Mouse (Mus musculus) neural tube, embryonic 13.5 days (tissue): ENCODE data around the gene Srsf9. TPM values are rescaled to one million over a fixed set of nuclear protein-coding genes. Genes with fewer than 3 reads are reported as not detected.

Source experiments
- ATAC-seq: fragments of 200-750 bp; cut with Nextera tagmentation; 2 replicates; pipeline ENCODE4 v1.8.0; 2017; ENCODE audit warnings: low read depth, mild to moderate bottlenecking, moderate TSS enrichment, moderate library complexity
- H3K27ac ChIP-seq: fragments of 300-500 bp; sonication (generic); replicated peaks from 2 replicates; pipeline ENCODE4 v1.5.1; 2015; ENCODE audit warnings: moderate library complexity, mild to moderate bottlenecking, inconsistent platforms
- H3K27me3 ChIP-seq: fragments of 300-500 bp; sonication (generic); 2 replicates; pipeline ENCODE4 v1.6.1; 2015; ENCODE audit warnings: mild to moderate bottlenecking, inconsistent platforms
- H3K36me3 ChIP-seq: fragments of 300-500 bp; sonication (generic); 2 replicates; pipeline ENCODE4 v1.6.1; 2015; ENCODE audit warnings: mild to moderate bottlenecking, inconsistent platforms
- H3K4me1 ChIP-seq: fragments of 300-500 bp; sonication (generic); replicated peaks from 2 replicates; pipeline ENCODE4 v1.6.1; 2015; ENCODE audit warnings: inconsistent platforms
- H3K4me2 ChIP-seq: fragments of 300-500 bp; sonication (generic); 2 replicates; pipeline ENCODE4 v1.6.1; 2015; ENCODE audit warnings: inconsistent platforms, mild to moderate bottlenecking, moderate library complexity
- H3K4me3 ChIP-seq: fragments of 300-500 bp; sonication (generic); 2 replicates; pipeline ENCODE4 v1.5.1; 2015; ENCODE audit warnings: mild to moderate bottlenecking, inconsistent platforms
- H3K9ac ChIP-seq: fragments of 300-500 bp; sonication (generic); 2 replicates; pipeline ENCODE4 v1.6.1; 2015; ENCODE audit warnings: moderate library complexity, mild to moderate bottlenecking, inconsistent platforms
- H3K9me3 ChIP-seq: fragments of 300-500 bp; sonication (generic); 2 replicates; pipeline ENCODE4 v1.6.1; 2016; ENCODE audit warnings: inconsistent platforms
- WGBS: fragments of 180-500 bp; shearing (Covaris S2); methylation state at CpG from one replicate; pipeline ENCODE4 v1.1.7; 2015; 5-methylcytosine and 5-hydroxymethylcytosine counted together
- polyA plus RNA-seq: library from polyadenylated mRNA; unstranded; fragments of >200 nt; fragmentation: Nextera tagmentation; extraction: Ambion mirVana; gene quantifications from 2 replicates; pipeline ENCODE4 v1.2.1, GENCODE M21; 2015

The Srsf9 gene
- polyA plus RNA-seq, 1 experiment from 2014 or later = 170 TPM

DNA sequence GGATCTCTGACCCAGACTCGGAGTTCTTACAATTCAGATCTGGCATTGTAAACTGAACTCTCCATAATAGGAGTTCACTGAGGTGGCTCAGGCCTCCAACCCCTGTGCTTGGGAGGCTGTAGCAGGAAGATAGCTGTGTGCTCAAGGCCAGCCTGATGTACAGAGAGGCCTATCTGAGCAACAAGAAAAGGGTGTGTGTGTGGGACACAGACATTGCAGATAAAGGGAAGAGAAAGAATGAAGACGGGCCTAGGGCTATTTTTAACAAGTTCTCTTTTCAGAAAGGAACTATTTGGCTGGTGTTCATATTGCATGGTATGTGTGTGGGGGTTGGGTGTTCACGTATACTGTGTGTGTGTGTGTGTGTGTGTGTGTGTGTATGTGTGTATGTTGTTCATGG, 6.6 kb downstream of the Srsf9 start:
- no peaks in the 10 kb centered on the region for H3K27me3 ChIP-seq
- 86% methylated on average over 3 of the region's 3 CpGs for WGBS
- H3K36me3 ChIP-seq = peaks cover 71% of the 10 kb centered on the region
- no peak for ATAC-seq
- H3K4me3 ChIP-seq = no peak overlapping the region
- peaks cover 14% of the 10 kb centered on the region for H3K4me1 ChIP-seq
- H3K27ac ChIP-seq = no peak overlapping the region
- no peak overlapping the region for H3K4me2 ChIP-seq
- H3K9me3 ChIP-seq = no peaks in the 10 kb centered on the region
- no peak overlapping the region for H3K9ac ChIP-seq

DNA sequence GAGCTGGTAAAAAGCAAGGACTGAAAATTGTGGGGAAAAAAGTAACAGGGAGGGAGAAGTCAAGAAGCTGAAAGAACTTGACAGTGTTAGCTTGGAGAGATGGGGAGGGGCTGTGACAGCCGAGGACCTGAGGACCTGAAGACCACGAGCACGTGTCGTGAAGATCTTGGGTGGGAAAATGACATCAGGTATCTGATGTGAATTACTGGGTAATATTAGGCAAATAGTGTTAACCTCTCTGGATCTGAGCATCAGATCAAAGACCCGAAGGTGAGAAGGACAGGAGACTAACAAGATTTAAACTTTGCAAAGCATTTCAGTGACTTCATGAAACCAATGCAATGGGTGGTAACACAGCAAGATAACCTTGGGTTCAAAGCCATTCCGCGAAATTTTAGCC, 13.0 kb downstream of the Srsf9 start:
- no peaks in the 10 kb centered on the region for H3K27me3 ChIP-seq
- peak overlapping the region; percentile 80 for H3K4me2 ChIP-seq
- H3K36me3 ChIP-seq = peaks cover 49% of the 10 kb centered on the region
- WGBS = 39% methylated on average over 7 of the region's 7 CpGs
- no peak overlapping the region for H3K27ac ChIP-seq
- peak overlapping the region; percentile 72 for H3K4me3 ChIP-seq
- ATAC-seq = no peak
- H3K4me1 ChIP-seq = peaks cover 30% of the 10 kb centered on the region
- H3K9me3 ChIP-seq = no peaks in the 10 kb centered on the region
- H3K9ac ChIP-seq = peak overlapping the region; percentile 81

DNA sequence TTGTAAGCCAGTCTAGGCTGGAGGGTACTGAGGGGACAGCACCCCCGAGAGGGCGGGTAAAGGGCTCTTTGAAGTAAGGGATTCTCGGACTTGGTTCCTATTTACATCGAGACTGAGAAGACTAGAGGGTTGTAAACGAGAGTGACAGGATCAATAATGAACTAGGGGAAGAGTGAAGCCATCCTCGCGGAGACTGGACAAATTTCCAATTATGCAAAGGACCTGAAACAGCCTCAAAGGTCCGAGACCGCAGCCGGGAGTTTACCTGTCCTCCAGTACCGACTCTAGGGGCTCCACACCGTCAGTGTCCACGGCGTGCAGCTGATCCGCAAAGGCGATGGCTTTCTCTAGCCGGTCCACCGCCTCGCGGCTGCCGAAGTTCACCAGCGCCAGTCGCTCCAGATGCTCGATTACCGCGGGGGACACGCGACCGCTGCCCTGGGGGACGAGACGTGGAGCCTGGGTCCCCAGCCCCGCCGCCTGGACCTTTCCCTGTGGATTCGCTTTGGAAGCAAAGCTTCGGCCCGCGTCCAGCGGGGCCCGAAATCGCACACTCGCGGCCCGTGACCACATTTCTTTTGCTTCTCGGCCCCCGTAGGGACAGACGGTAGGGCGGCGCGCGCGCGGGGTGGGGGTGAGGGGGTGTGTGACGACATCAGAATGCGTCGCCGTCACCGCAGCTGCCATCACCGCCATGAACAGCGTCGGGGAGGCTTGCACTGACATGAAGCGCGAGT, 13.8 kb downstream of the Srsf9 start, which contains the start of the genes Gatc and Triap1:
TSS of gene Gatc (minus strand) at position 602 of the 737 bp plus-strand sequence.
TSS of gene Triap1 (plus strand) at position 649 of the 737 bp plus-strand sequence.
- Histone ChIP-seq H3K9me3 (no peaks in the 10 kb centered on the region), H3K9ac (peak within 1 kb of the TSS; percentile 81), H3K27ac (peak within 1 kb of the TSS; percentile 91), H3K4me2 (peak within 1 kb of the TSS; percentile 80), H3K27me3 (no peaks in the 10 kb centered on the region), H3K36me3 (peaks cover 49% of the 10 kb centered on the region), H3K4me3 (peak within 1 kb of the TSS; percentile 72), H3K4me1 (peaks cover 30% of the 10 kb centered on the region)
- ATAC-seq = peak; percentile 93
- 2% methylated on average over 62 of the region's 62 CpGs for WGBS

DNA sequence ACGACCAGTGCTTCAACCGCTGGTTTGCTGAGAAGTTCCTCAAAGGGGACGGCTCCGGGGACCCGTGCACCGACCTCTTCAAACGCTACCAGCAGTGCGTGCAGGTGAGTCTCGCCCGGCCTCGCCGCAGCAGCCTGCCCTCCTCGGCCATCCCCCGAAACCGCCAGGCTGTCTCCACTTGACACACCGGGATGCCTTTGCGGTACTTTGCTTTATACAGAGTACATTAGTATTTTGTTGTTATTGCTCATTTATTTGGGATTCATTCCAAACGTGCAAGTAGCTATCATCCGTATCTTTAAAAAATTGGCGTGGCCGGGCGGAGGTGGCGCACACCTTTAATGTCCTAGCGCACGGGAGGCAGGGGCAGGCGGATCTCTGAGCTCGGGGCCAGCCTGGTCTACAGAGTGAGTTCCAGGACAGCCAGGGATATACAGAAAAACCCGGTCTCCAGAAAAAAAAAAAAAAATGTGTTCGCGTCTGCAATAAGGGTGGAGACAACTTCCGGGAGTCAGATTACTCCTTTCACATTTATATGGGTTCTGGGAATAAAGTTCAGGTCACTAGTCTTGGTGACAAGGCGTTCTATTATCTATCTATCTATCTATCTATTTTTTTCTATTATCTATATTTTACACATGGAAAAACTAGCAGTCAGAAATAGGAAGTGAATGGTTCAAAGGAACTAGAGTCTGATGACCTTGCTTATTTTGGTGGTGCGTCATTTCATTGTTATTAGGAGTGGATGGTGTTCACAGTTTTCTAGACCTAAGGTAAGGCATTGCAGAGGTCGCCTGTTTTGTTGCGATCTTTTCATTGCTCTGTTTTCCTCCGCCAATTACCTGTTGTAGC, 14.6 kb downstream of the Srsf9 start:
- H3K36me3 ChIP-seq = peaks cover 48% of the 10 kb centered on the region
- H3K4me3 ChIP-seq = peak overlapping the region; percentile 72

GRCm38 (mm10) chr5:115347564-115347963, 20.6 kb downstream of the Srsf9 start:
- 7% methylated on average over 5 of the region's 5 CpGs for WGBS
- Histone ChIP-seq H3K4me1 (peaks cover 24% of the 10 kb centered on the region), H3K9ac (peak overlapping the region; percentile 88), H3K36me3 (peaks cover 41% of the 10 kb centered on the region), H3K27me3 (no peaks in the 10 kb centered on the region), H3K4me3 (peak overlapping the region; percentile 93), H3K9me3 (no peaks in the 10 kb centered on the region), H3K4me2 (peak overlapping the region; percentile 99), H3K27ac (no peak overlapping the region)
- ATAC-seq = no peak

More for the DNA sequence above, 14.6 kb downstream of the Srsf9 start:
- Histone ChIP-seq H3K9ac (peak overlapping the region; percentile 81), H3K9me3 (no peaks in the 10 kb centered on the region), H3K4me1 (peaks cover 33% of the 10 kb centered on the region), H3K4me2 (peak overlapping the region; percentile 80), H3K27me3 (no peaks in the 10 kb centered on the region), H3K27ac (peak overlapping the region; percentile 91)
- ATAC-seq = no peak
- 12% methylated on average over 36 of the region's 36 CpGs for WGBS

GRCm38 (mm10) chr5:115348546-115349224, 21.7 kb downstream of the Srsf9 start, which contains the start of gene Cox6a1:
Gene Cox6a1 (minus strand): TSS chr5:115348981.
- Histone ChIP-seq H3K4me2 (peak within 1 kb of the TSS; percentile 99), H3K9me3 (no peaks in the 10 kb centered on the region), H3K27me3 (no peaks in the 10 kb centered on the region), H3K36me3 (peaks cover 30% of the 10 kb centered on the region), H3K9ac (peak within 1 kb of the TSS; percentile 88), H3K4me1 (peaks cover 22% of the 10 kb centered on the region), H3K27ac (peak within 1 kb of the TSS; percentile 90), H3K4me3 (peak within 1 kb of the TSS; percentile 93)
- peak; percentile 92 for ATAC-seq
- under 1% methylated on average over 68 of the region's 74 CpGs for WGBS

DNA sequence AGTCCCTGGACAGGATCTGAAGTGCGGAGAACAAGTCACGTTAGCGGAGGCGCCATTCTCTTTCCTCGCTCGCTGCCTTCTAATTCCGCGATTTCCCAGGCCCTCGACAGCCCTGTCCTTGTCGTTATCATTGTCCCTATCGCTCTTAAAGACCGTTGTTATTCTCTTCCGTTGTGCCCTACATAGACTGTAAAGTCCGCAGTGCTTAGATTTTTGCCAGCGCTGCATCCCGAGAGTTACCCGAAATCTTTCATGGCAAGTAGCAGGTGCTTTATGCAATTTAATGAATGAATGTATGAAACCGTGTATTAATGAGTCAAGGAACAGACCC, 22.2 kb downstream of the Srsf9 start:
- H3K9me3 ChIP-seq = no peaks in the 10 kb centered on the region
- peak overlapping the region; percentile 99 for H3K4me2 ChIP-seq
- peak overlapping the region; percentile 90 for H3K27ac ChIP-seq
- H3K27me3 ChIP-seq = no peaks in the 10 kb centered on the region
- ATAC-seq = peak; percentile 54
- H3K4me3 ChIP-seq = peak overlapping the region; percentile 93
- H3K36me3 ChIP-seq = peaks cover 25% of the 10 kb centered on the region
- H3K9ac ChIP-seq = peak overlapping the region; percentile 73
- peaks cover 22% of the 10 kb centered on the region for H3K4me1 ChIP-seq
- WGBS = 1% methylated on average over 18 of the region's 18 CpGs

GRCm38 (mm10) chr5:115351348-115351747, 24.4 kb downstream of the Srsf9 start:
- no peak for ATAC-seq
- H3K9me3 ChIP-seq = no peaks in the 10 kb centered on the region
- peaks cover 4% of the 10 kb centered on the region for H3K36me3 ChIP-seq
- no peak overlapping the region for H3K9ac ChIP-seq
- H3K27me3 ChIP-seq = no peaks in the 10 kb centered on the region
- H3K4me1 ChIP-seq = peaks cover 20% of the 10 kb centered on the region
- H3K4me2 ChIP-seq = no peak overlapping the region
- H3K27ac ChIP-seq = no peak overlapping the region
- no peak overlapping the region for H3K4me3 ChIP-seq
- 81% methylated on average over 5 of the region's 5 CpGs for WGBS

DNA sequence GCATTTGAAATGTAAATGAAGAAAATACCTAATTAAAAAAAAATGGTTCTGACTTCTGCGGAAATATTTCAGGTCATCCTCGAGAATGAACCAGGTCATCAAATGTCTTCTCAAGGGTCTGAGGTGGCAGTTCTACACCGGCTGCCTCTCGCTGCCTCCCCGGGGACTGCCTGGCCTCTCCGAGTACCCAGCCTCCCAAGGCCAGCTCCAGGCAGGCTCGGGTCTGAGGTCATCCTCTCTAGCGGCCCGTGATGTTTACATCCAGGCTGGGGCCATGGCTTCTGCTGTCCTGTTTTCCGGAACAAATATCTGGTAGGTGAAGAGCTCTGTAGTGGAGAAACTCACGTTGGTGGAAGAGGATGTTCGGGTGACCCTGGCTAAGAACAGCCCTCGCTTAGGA, 28.1 kb downstream of the Srsf9 start:
- no peaks in the 10 kb centered on the region for H3K9me3 ChIP-seq
- ATAC-seq = no peak
- no peak overlapping the region for H3K27ac ChIP-seq
- H3K9ac ChIP-seq = no peak overlapping the region
- no peaks in the 10 kb centered on the region for H3K27me3 ChIP-seq
- H3K4me3 ChIP-seq = no peak overlapping the region
- H3K4me2 ChIP-seq = no peak overlapping the region
- no peaks in the 10 kb centered on the region for H3K36me3 ChIP-seq
- no peaks in the 10 kb centered on the region for H3K4me1 ChIP-seq
- WGBS = 65% methylated on average over 13 of the region's 13 CpGs

- Histone ChIP-seq H3K4me3 (no peak overlapping the region), H3K27me3 (no peaks in the 10 kb centered on the region), H3K4me1 (peaks cover 6% of the 10 kb centered on the region), H3K27ac (no peak overlapping the region), H3K4me2 (no peak overlapping the region), H3K9me3 (no peaks in the 10 kb centered on the region), H3K36me3 (no peaks in the 10 kb centered on the region), H3K9ac (no peak overlapping the region; the same call in 1 of the 2 replicates)
- peak; percentile 55; the same call in 1 of the 2 replicates for ATAC-seq
- WGBS = 5% methylated on average over 12 of the region's 12 CpGs
These were observed 31.9 kb downstream of the Srsf9 start for GRCm38 (mm10) chr5:115358872-115359271.

DNA sequence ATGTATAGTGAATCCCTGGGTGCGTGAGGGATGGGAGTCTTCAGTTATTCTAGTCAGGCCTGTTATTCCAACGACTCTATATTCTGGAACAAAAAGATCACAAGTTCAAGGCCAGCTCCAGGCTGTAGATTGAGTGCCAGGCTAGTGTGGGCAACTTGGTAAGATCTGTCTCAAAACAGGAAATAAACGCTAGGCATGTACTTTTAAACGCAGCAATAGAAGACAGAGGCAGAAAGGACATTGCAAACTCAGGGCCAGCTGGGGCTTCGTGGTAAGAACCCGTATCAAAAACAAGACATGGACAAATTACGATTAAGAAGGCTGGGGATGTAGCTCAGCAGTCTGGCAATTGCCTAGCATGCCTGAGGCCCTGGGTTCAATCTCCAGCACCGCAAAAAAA, 32.5 kb downstream of the Srsf9 start:
- no peak for ATAC-seq
- 81% methylated on average over 8 of the region's 8 CpGs for WGBS
- H3K27me3 ChIP-seq = no peaks in the 10 kb centered on the region
- no peak overlapping the region for H3K27ac ChIP-seq
- H3K36me3 ChIP-seq = no peaks in the 10 kb centered on the region
- peaks cover 6% of the 10 kb centered on the region for H3K4me1 ChIP-seq
- no peak overlapping the region for H3K4me3 ChIP-seq
- no peaks in the 10 kb centered on the region for H3K9me3 ChIP-seq
- no peak overlapping the region for H3K9ac ChIP-seq
- no peak overlapping the region for H3K4me2 ChIP-seq
